Mouse (Mus musculus) gastrocnemius, adult 2 months (tissue): ENCODE results near the gene Gm47841. TPM values are rescaled to one million over a fixed set of nuclear protein-coding genes. Genes with fewer than 3 reads are reported as not detected.

ENCODE experiments used
- DNase-seq: peaks from one replicate; pipeline ENCODE4 v3.0.0; 2022
- H3K27ac ChIP-seq: fragments of 200-600 bp; 2 replicates; pipeline ENCODE4 v1.8.1; 2022; ENCODE audit warnings: mild to moderate bottlenecking
- H3K4me3 ChIP-seq: fragments of 200-600 bp; 2 replicates; pipeline ENCODE4 v1.8.1; 2022; ENCODE audit warnings: mild to moderate bottlenecking, moderate library complexity
- CTCF ChIP-seq: fragments of 200-600 bp; IDR thresholded peaks from 2 replicates; pipeline ENCODE4 v1.8.1; 2022; ENCODE audit warnings: antibody characterized with exemption, mild to moderate bottlenecking, moderate library complexity
- intact Hi-C: fragments of 180-260 bp; cut with DNase I; formaldehyde crosslinking; loops from one replicate; pipeline ENCODE4 v1.15.1; 2025
- total RNA-seq, 2 experiments: library from RNA; stranded (reverse); gene quantifications; 2 replicates each; pipeline ENCODE4 v1.2.3; 2021

The Gm47841 gene
- total RNA-seq, 2 experiments from 2014 or later: not detected

DNA sequence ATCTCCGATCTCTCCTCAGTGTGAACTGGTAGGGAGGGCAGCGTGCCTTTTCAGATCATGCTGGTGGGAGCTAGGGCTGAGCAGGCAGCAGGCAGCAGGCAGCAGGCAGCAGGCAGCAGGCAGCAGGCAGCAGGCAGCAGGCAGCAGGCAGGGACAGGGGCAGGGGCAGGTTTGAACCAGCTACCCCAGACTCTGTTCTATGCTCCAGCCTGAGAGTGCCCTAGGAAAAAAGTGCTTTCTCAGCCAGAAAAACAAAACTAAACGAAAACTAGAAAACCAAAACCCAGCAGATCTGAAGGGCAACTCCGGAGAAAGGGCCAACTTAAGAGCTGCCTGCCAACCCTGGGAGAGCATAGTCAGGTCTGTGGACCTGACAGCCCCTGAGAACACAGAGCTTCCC lies 21.5 kb upstream of the Gm47841 start:
- intact Hi-C loops: no loop called here
- DNase-seq: no peak
- no peak overlapping the region for H3K4me3 ChIP-seq
- H3K27ac ChIP-seq: no peak overlapping the region
- no peak for TF ChIP-seq CTCF

- Histone ChIP-seq H3K27ac (0 out of 2 replicates have a peak overlapping the region, but pooled peaks have one; percentile 24), H3K4me3 (no peak overlapping the region)
- TF ChIP-seq CTCF: no peak
- DNase-seq: no peak
- intact Hi-C loops: no loop called here
Measured at GRCm38 (mm10) chr15:101068029-101068428, 20.8 kb upstream of the Gm47841 start.

DNA sequence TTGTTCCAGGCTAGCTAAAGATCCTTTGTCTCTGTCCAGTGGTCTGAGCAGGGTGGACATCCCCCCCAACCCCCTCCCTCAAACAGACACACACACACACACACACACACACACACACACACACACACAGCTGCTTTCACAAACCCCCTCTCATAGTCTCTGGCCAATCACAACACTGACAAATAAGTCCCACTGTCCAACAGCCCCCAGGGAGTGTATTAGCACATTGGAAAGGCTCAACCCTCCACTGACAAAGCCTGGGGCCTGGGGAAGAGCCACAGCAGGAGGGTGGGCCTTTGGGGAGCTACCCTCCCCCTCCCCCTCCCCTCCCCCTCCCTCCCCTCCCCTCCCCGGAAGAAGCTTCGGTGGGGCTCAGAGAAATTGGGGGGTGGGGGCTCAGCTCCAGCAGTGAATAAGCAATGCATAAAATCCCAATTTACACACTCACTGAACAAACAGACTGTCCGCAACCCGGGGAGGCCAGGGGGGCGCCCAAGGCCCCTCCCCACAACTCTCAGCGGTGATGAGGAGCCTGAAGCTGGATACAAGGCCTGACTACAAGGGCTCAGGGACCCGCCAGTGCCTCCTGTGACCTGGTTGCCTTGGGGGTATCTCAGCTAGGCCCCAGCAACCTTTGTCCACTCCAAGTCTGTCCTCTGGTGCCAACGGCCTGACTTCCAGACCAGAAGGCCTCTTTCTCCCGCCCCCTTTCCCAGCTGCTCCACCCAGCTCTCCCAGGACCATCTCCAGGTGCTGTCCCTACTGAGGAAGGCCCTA lies 19.9 kb upstream of the Gm47841 start:
- 0 out of 2 replicates have a peak overlapping the region, but pooled peaks have one; percentile 16 for H3K27ac ChIP-seq
- no peak for DNase-seq
- TF ChIP-seq CTCF: no peak
- intact Hi-C loops: no loop called here
- H3K4me3 ChIP-seq: no peak overlapping the region

GRCm38 (mm10) chr15:101066364-101066847 lies 19.2 kb upstream of the Gm47841 start:
- intact Hi-C loops: no loop called here
- DNase-seq: no peak
- H3K27ac ChIP-seq: no peak overlapping the region
- no peak overlapping the region for H3K4me3 ChIP-seq
- TF ChIP-seq CTCF: no peak

GRCm38 (mm10) chr15:101065069-101065468 lies 17.9 kb upstream of the Gm47841 start:
- Histone ChIP-seq H3K4me3 (no peak overlapping the region), H3K27ac (0 out of 2 replicates have a peak overlapping the region, but pooled peaks have one; percentile 12)
- intact Hi-C loops: no loop called here
- no peak for DNase-seq
- TF ChIP-seq CTCF: no peak

GRCm38 (mm10) chr15:101060280-101060852 lies 13.2 kb upstream of the Gm47841 start:
- no peak for DNase-seq
- no peak overlapping the region for H3K27ac ChIP-seq
- TF ChIP-seq CTCF: no peak
- intact Hi-C loops: no loop called here
- no peak overlapping the region for H3K4me3 ChIP-seq

GRCm38 (mm10) chr15:101059570-101060279 lies 12.5 kb upstream of the Gm47841 start:
- TF ChIP-seq CTCF: no peak
- H3K27ac ChIP-seq: no peak overlapping the region
- intact Hi-C loops: no loop called here
- no peak overlapping the region for H3K4me3 ChIP-seq
- DNase-seq: no peak

DNA sequence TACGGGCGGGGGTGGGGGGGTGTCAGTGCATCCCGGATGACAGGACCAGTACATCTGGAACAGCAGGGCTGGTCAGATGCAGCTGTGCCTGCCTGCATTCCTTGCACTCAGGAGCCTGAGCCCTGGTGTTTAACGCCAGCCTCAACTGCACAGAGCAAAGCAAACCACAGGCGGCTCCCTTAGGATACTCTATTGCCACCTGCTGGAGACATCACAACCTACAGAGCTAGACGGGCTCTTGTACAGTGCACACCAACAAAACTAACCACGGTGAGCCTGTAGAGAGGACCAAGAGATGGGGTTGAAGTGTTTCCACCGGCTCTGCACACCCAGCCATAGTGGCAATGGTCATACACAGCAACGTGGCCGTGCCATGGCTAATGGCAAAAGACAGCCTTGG lies 9.0 kb upstream of the Gm47841 start:
- DNase-seq: no peak
- TF ChIP-seq CTCF: peak; percentile 65
- intact Hi-C loops: no loop called here
- H3K27ac ChIP-seq: no peak overlapping the region
- no peak overlapping the region for H3K4me3 ChIP-seq

- no peak for TF ChIP-seq CTCF
- Histone ChIP-seq H3K4me3 (no peak overlapping the region), H3K27ac (no peak overlapping the region)
- intact Hi-C loops: no loop called here
- no peak for DNase-seq
Measured at GRCm38 (mm10) chr15:101054541-101054940, 7.3 kb upstream of the Gm47841 start.

DNA sequence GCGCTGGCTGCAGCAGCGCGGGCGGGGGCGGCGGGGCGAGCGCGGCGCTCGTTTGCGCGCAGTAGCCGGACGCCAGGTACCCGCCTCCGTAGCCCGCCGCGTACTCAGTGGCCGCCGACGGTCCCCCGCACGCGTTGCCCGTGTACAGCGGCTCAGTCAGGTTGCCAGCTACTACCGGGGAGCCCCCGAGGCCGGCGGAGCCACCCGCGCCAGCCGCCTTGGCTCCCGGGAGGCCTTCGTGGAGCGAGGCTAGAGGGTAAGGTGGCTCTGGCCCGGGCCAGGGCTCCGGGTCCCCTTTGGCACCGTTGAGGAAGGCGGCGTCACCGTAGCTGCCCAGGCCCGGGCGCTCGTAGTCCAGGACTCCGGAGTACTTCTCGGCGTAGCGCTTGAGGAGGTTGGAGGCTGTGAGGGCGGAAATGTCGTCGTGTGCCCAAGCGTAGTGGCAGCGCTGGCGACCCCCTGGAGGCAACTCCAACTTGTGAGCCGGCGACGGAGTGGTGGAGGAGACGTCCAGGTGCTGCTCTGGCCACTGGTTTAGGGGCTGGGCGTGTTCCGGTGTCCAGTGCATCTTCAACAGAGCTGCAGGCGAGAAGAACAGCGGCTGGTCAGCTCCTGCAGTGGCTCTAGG lies 6.7 kb upstream of the Gm47841 start:
- Histone ChIP-seq H3K4me3 (peak overlapping the region; percentile 53), H3K27ac (no peak overlapping the region)
- no peak for TF ChIP-seq CTCF
- intact Hi-C loops: no loop called here
- DNase-seq: no peak

- no peak for DNase-seq
- peak; percentile 15; the same call in 1 of the 2 replicates for TF ChIP-seq CTCF
- Histone ChIP-seq H3K27ac (no peak overlapping the region; the same call in 1 of the 2 replicates), H3K4me3 (peak overlapping the region; percentile 61)
- intact Hi-C loops: no loop called here
Measured at GRCm38 (mm10) chr15:101052560-101053501, 5.6 kb upstream of the Gm47841 start.
